In the genomic region with DNA sequence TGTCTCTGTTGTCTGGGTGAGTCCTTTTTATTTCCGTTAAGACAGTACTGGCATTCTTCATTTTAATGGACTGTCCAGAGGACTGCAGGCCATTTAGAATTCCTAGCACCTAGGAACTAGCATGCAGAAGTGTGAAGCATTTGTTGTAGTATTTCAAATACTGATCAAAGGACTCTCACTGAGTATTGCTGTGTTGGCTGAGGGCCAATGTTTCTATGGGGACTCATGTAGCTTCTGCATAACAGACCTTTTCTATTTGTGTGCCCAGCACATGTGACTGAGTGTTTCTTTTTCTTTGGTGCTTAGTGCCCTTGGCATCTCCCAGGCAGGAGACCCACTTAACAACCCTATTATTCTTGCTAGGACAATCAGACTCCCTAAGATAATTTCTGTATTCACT, we compare ENCODE assay signal across 10 mouse cellular contexts. TPM values are rescaled to one million over a fixed set of nuclear protein-coding genes. Genes with fewer than 3 reads are reported as not detected.
A peak's percentile ranks its signal among the peaks of the same experiment; 100 is the strongest.
DNase-seq lines count a peak whose midpoint lies in the region; ATAC-seq and TF ChIP-seq lines count a peak whose summit lies in the region.
"Had no signal": no experiment of that assay in that cellular context is flagged by ENCODE, and none has a peak within 500 bp of the region (broad histone marks: within the 10 kb centered on the region; RNA-seq: fewer than 3 reads in every experiment).

No protein-coding gene starts in this region.

- no peak overlapping the region for H3K4me2 ChIP-seq in hindbrain, embryonic 14.5 days (replicated peaks)
- H3K4me2 ChIP-seq in neural tube, embryonic 13.5 days = no peak overlapping the region

- no peaks in the 10 kb centered on the region for H3K9me3 ChIP-seq in hindbrain, embryonic 14.5 days (ENCODE audit: control insufficient read depth, low read length)
- H3K9me3 ChIP-seq in neural tube, embryonic 13.5 days = no peaks in the 10 kb centered on the region

- no peaks in the 10 kb centered on the region for H3K27me3 ChIP-seq in hindbrain, embryonic 14.5 days (ENCODE audit: control insufficient read depth, insufficient read depth, low read length)
- no peaks in the 10 kb centered on the region for H3K27me3 ChIP-seq in neural tube, embryonic 13.5 days

- H3K27ac ChIP-seq in left cerebral cortex, adult 2 months = no peak overlapping the region
- no peak overlapping the region for H3K27ac ChIP-seq in hindbrain, embryonic 14.5 days
- no peak overlapping the region for H3K27ac ChIP-seq in neural tube, embryonic 13.5 days (replicated peaks)
- H3K27ac ChIP-seq: heart, adult 2 months had no signal

- H3K9ac ChIP-seq in hindbrain, embryonic 14.5 days = no peak overlapping the region
- H3K9ac ChIP-seq in neural tube, embryonic 13.5 days = no peak overlapping the region

- no peaks in the 10 kb centered on the region for H3K36me3 ChIP-seq in hindbrain, embryonic 14.5 days (replicated peaks; ENCODE audit: control insufficient read depth, insufficient read depth)
- H3K36me3 ChIP-seq in neural tube, embryonic 13.5 days = no peaks in the 10 kb centered on the region

- WGBS in hindbrain, embryonic 14.5 days = 31% methylated on average over 1 of the region's 1 CpGs
- WGBS in neural tube, embryonic 13.5 days = 20% methylated on average over 1 of the region's 1 CpGs

- peak; percentile 10 for DNase-seq in adrenal gland, postnatal 14 days
- no peak for DNase-seq in adrenal gland, postnatal 36 days
- peak; percentile 37 to 72 for DNase-seq in left cerebral cortex, postnatal 14 days (ENCODE audit: low spot score in 2 of 2)
- DNase-seq in left cerebral cortex, adult 2 months (ENCODE audit: extremely low spot score in 1 of 2, low spot score in 2 of 2) = no peak
- DNase-seq in hindbrain, embryonic 14.5 days (ENCODE audit: low spot score) = peak; percentile 75
- DNase-seq in kidney, postnatal 14 days = no peak
- no peak for DNase-seq in urinary bladder, postnatal 4 days (ENCODE audit: low spot score in 2 of 2)
- DNase-seq: kidney, postnatal 4 days had no signal

- intact Hi-C loops in left cerebral cortex, postnatal 14 days (cut with DNase I) = no loop called here
- intact Hi-C loops in left cerebral cortex, adult 2 months (cut with DNase I) = loop anchor here (5.0 to 10.0 kb wide), 2 partner anchors 80 to 947 kb away; no protein-coding TSS in a partner anchor

- H3K4me1 ChIP-seq in hindbrain, embryonic 14.5 days (replicated peaks; ENCODE audit: control insufficient read depth, insufficient read depth, low read length) = 0 out of 2 replicates have a peak, but pooled peaks cover 3% of the 10 kb centered on the region
- H3K4me1 ChIP-seq in neural tube, embryonic 13.5 days (replicated peaks) = peaks cover 8% of the 10 kb centered on the region

- H3K4me3 ChIP-seq in left cerebral cortex, adult 2 months = no peak overlapping the region
- H3K4me3 ChIP-seq in hindbrain, embryonic 14.5 days (replicated peaks; ENCODE audit: low read length) = no peak overlapping the region
- no peak overlapping the region for H3K4me3 ChIP-seq in neural tube, embryonic 13.5 days
- H3K4me3 ChIP-seq: heart, adult 2 months had no signal

- no peak for TF ChIP-seq CTCF in left cerebral cortex, adult 2 months (IDR thresholded peaks at IDR 0.05)

- ATAC-seq in hindbrain, embryonic 14.5 days (ENCODE audit: low FRiP score) = peak; percentile 82
- ATAC-seq in neural tube, embryonic 13.5 days (ENCODE audit: low read depth) = peak; percentile 81

RNA-seq across cellular contexts. Expression of gene Gm12695, which starts 12.6 kb away (rescaled TPM):
- not detected in 2 replicates for total RNA-seq in adrenal gland, postnatal 14 days (2021)
- not detected for total RNA-seq in adrenal gland, postnatal 36 days (2021)
- total RNA-seq in left cerebral cortex, postnatal 14 days (2021) = not detected
- not detected for total RNA-seq in left cerebral cortex, adult 2 months (2021)
- polyA plus RNA-seq in hindbrain, embryonic 14.5 days (2014; fragmentation: Nextera tagmentation; extraction: Ambion mirVana) = not detected in 2 replicates
- polyA plus RNA-seq in neural tube, embryonic 13.5 days (2015; fragmentation: Nextera tagmentation; extraction: Ambion mirVana) = not detected in 2 replicates
- total RNA-seq: heart, adult 2 months had no signal

Comparison
In these comparisons a context has a peak if more than half of its experiments do, and no peak if none do; other contexts are left out.
1. DNase-seq: peak in adrenal gland, postnatal 14 days (single experiment), left cerebral cortex, postnatal 14 days (2 of 2) and hindbrain, embryonic 14.5 days (single experiment); none in adrenal gland, postnatal 36 days (0 of 2), left cerebral cortex, adult 2 months (0 of 2), kidney, postnatal 14 days (single experiment) and urinary bladder, postnatal 4 days (0 of 2).